Mouse (Mus musculus): ENCODE results near the gene Ipo7. TPM values are rescaled to one million over a fixed set of nuclear protein-coding genes. Genes with fewer than 3 reads are reported as not detected.
A peak's percentile ranks its signal among the peaks of the same experiment; 100 is the strongest.
"Not testable (repeated sequence)": the region's sequence is repeated elsewhere in the genome, so short reads cannot be mapped to it uniquely, and the experiment has no call there.

The Ipo7 gene
- polyA plus RNA-seq, 1 experiment from 2014 or later, result 18.5 TPM

GRCm38 (mm10) chr7:110057723-110058122 lies 39.6 kb downstream of the Ipo7 start:
- not testable (repeated sequence) for H3K27me3 ChIP-seq (replicated peaks; ENCODE audit: control insufficient read depth, insufficient read depth, low read length); H3K27ac ChIP-seq (ENCODE audit: low read depth); H3K9ac ChIP-seq (ENCODE audit: low read length); H3K4me2 ChIP-seq (ENCODE audit: low read length); DNase-seq (ENCODE audit: low spot score); H3K4me3 ChIP-seq (ENCODE audit: low read depth, low read length); ATAC-seq (replicated peaks; ENCODE audit: low FRiP score, low TSS enrichment, low read depth); H3K9me3 ChIP-seq (ENCODE audit: control insufficient read depth, low read length)
- Histone ChIP-seq H3K4me1 (replicated peaks; ENCODE audit: control insufficient read depth, insufficient read depth, low read length) (peaks cover 11% of the 10 kb centered on the region), H3K36me3 (ENCODE audit: control insufficient read depth, insufficient read depth, low read length) (peaks cover 60% of the 10 kb centered on the region)
- WGBS, result 94% methylated on average over 2 of the region's 2 CpGs

- Histone ChIP-seq H3K4me3 (ENCODE audit: low read depth, low read length) (no peak overlapping the region), H3K4me2 (ENCODE audit: low read length) (no peak overlapping the region), H3K9ac (ENCODE audit: low read length) (no peak overlapping the region), H3K4me1 (replicated peaks; ENCODE audit: control insufficient read depth, insufficient read depth, low read length) (peaks cover 15% of the 10 kb centered on the region), H3K27ac (ENCODE audit: low read depth) (no peak overlapping the region), H3K27me3 (replicated peaks; ENCODE audit: control insufficient read depth, insufficient read depth, low read length) (no peaks in the 10 kb centered on the region), H3K9me3 (ENCODE audit: control insufficient read depth, low read length) (no peaks in the 10 kb centered on the region), H3K36me3 (ENCODE audit: control insufficient read depth, insufficient read depth, low read length) (peaks cover 45% of the 10 kb centered on the region)
- DNase-seq (ENCODE audit: low spot score) (no peak), ATAC-seq (replicated peaks; ENCODE audit: low FRiP score, low TSS enrichment, low read depth) (no peak)
- 88% methylated on average over 12 of the region's 12 CpGs for WGBS
Observed at GRCm38 (mm10) chr7:110059092-110059785, 41.2 kb downstream of the Ipo7 start.

- 16% methylated on average over 5 of the region's 5 CpGs for WGBS
- H3K4me3 ChIP-seq (ENCODE audit: low read depth, low read length), result peak overlapping the region; percentile 54
- no peak for DNase-seq (ENCODE audit: low spot score)
Observed at GRCm38 (mm10) chr7:110060106-110060668, 42.1 kb downstream of the Ipo7 start.

GRCm38 (mm10) chr7:110060669-110061198 lies 42.7 kb downstream of the Ipo7 start:
- Histone ChIP-seq H3K9me3 (ENCODE audit: control insufficient read depth, low read length) (no peaks in the 10 kb centered on the region), H3K27ac (ENCODE audit: low read depth) (peak overlapping the region; percentile 100), H3K4me2 (ENCODE audit: low read length) (peak overlapping the region; percentile 87), H3K9ac (ENCODE audit: low read length) (peak overlapping the region; percentile 99), H3K4me3 (ENCODE audit: low read depth, low read length) (peak overlapping the region; percentile 54), H3K36me3 (ENCODE audit: control insufficient read depth, insufficient read depth, low read length) (peaks cover 30% of the 10 kb centered on the region), H3K4me1 (replicated peaks; ENCODE audit: control insufficient read depth, insufficient read depth, low read length) (peaks cover 15% of the 10 kb centered on the region), H3K27me3 (replicated peaks; ENCODE audit: control insufficient read depth, insufficient read depth, low read length) (no peaks in the 10 kb centered on the region)
- ATAC-seq (replicated peaks; ENCODE audit: low FRiP score, low TSS enrichment, low read depth) (no peak; the same call in 1 of the 2 replicates), DNase-seq (ENCODE audit: low spot score) (no peak)
- under 1% methylated on average over 26 of the region's 26 CpGs for WGBS

More at GRCm38 (mm10) chr7:110060106-110060668, 42.1 kb downstream of the Ipo7 start:
- H3K4me2 ChIP-seq (ENCODE audit: low read length), result peak overlapping the region; percentile 87
- ATAC-seq (replicated peaks; ENCODE audit: low FRiP score, low TSS enrichment, low read depth), result no peak
- H3K9me3 ChIP-seq (ENCODE audit: control insufficient read depth, low read length), result no peaks in the 10 kb centered on the region
- H3K36me3 ChIP-seq (ENCODE audit: control insufficient read depth, insufficient read depth, low read length), result peaks cover 35% of the 10 kb centered on the region
- peaks cover 15% of the 10 kb centered on the region for H3K4me1 ChIP-seq (replicated peaks; ENCODE audit: control insufficient read depth, insufficient read depth, low read length)
- H3K27ac ChIP-seq (ENCODE audit: low read depth), result peak overlapping the region; percentile 100
- peak overlapping the region; percentile 99 for H3K9ac ChIP-seq (ENCODE audit: low read length)
- no peaks in the 10 kb centered on the region for H3K27me3 ChIP-seq (replicated peaks; ENCODE audit: control insufficient read depth, insufficient read depth, low read length)

GRCm38 (mm10) chr7:110061199-110061751 lies 43.2 kb downstream of the Ipo7 start, which contains the start of gene Zfp143:
Gene Zfp143, plus strand, starts transcription at chr7:110061217.
- under 1% methylated on average over 34 of the region's 34 CpGs for WGBS

GRCm38 (mm10) chr7:110061752-110062273 lies 43.7 kb downstream of the Ipo7 start:
- Histone ChIP-seq H3K27ac (ENCODE audit: low read depth) (peak overlapping the region; percentile 100), H3K36me3 (ENCODE audit: control insufficient read depth, insufficient read depth, low read length) (peaks cover 21% of the 10 kb centered on the region), H3K9ac (ENCODE audit: low read length) (peak overlapping the region; percentile 96), H3K4me2 (ENCODE audit: low read length) (peak overlapping the region; percentile 76), H3K4me3 (ENCODE audit: low read depth, low read length) (peak overlapping the region; percentile 74), H3K9me3 (ENCODE audit: control insufficient read depth, low read length) (no peaks in the 10 kb centered on the region), H3K27me3 (replicated peaks; ENCODE audit: control insufficient read depth, insufficient read depth, low read length) (no peaks in the 10 kb centered on the region), H3K4me1 (replicated peaks; ENCODE audit: control insufficient read depth, insufficient read depth, low read length) (peaks cover 15% of the 10 kb centered on the region)
- WGBS, result under 1% methylated on average over 47 of the region's 48 CpGs
- no peak for DNase-seq (ENCODE audit: low spot score)
- ATAC-seq (replicated peaks; ENCODE audit: low FRiP score, low TSS enrichment, low read depth), result peak; percentile 88

More at GRCm38 (mm10) chr7:110061199-110061751, 43.2 kb downstream of the Ipo7 start, which contains the start of gene Zfp143:
- H3K9ac ChIP-seq (ENCODE audit: low read length), result peak within 1 kb of the TSS; percentile 99
- peaks cover 25% of the 10 kb centered on the region for H3K36me3 ChIP-seq (ENCODE audit: control insufficient read depth, insufficient read depth, low read length)
- peak; percentile 98 for ATAC-seq (replicated peaks; ENCODE audit: low FRiP score, low TSS enrichment, low read depth)
- peak; percentile 100 for DNase-seq (ENCODE audit: low spot score)
- no peaks in the 10 kb centered on the region for H3K9me3 ChIP-seq (ENCODE audit: control insufficient read depth, low read length)
- peak within 1 kb of the TSS; percentile 100 for H3K27ac ChIP-seq (ENCODE audit: low read depth)
- peak within 1 kb of the TSS; percentile 87 for H3K4me2 ChIP-seq (ENCODE audit: low read length)
- H3K4me3 ChIP-seq (ENCODE audit: low read depth, low read length), result peak within 1 kb of the TSS; percentile 74
- H3K4me1 ChIP-seq (replicated peaks; ENCODE audit: control insufficient read depth, insufficient read depth, low read length), result peaks cover 15% of the 10 kb centered on the region
- H3K27me3 ChIP-seq (replicated peaks; ENCODE audit: control insufficient read depth, insufficient read depth, low read length), result no peaks in the 10 kb centered on the region

DNA sequence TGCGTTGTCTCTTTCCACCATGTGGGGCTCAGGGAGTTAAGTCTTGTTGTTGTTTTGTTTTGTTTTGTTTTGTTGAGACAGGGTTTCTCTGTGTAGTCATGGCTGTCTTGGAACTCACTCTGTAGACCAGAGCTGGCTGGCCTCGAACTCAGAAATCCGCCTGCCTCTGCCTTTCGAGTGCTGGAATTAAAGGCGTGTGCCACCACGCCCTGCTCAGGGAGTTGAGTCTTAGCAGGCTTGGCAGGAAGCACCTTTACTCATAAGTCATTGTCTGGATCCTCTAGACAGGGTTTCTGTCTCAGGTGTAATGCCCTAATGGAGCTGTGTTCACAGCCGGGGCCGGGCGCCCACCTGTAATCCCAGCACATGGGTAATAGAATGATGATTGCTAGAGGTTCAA lies 45.7 kb downstream of the Ipo7 start:
- Histone ChIP-seq H3K9ac (ENCODE audit: low read length) (no peak overlapping the region), H3K4me2 (ENCODE audit: low read length) (no peak overlapping the region), H3K4me3 (ENCODE audit: low read depth, low read length) (no peak overlapping the region), H3K9me3 (ENCODE audit: control insufficient read depth, low read length) (no peaks in the 10 kb centered on the region), H3K36me3 (ENCODE audit: control insufficient read depth, insufficient read depth, low read length) (peaks cover 17% of the 10 kb centered on the region), H3K27me3 (replicated peaks; ENCODE audit: control insufficient read depth, insufficient read depth, low read length) (no peaks in the 10 kb centered on the region), H3K4me1 (replicated peaks; ENCODE audit: control insufficient read depth, insufficient read depth, low read length) (peaks cover 15% of the 10 kb centered on the region), H3K27ac (ENCODE audit: low read depth) (no peak overlapping the region)
- no peak for ATAC-seq (replicated peaks; ENCODE audit: low FRiP score, low TSS enrichment, low read depth)
- no peak for DNase-seq (ENCODE audit: low spot score)
- 97% methylated on average over 9 of the region's 9 CpGs for WGBS

GRCm38 (mm10) chr7:110069070-110069469 lies 51.0 kb downstream of the Ipo7 start:
- no peak overlapping the region for H3K9ac ChIP-seq (ENCODE audit: low read length)
- no peaks in the 10 kb centered on the region for H3K4me1 ChIP-seq (replicated peaks; ENCODE audit: control insufficient read depth, insufficient read depth, low read length)
- DNase-seq (ENCODE audit: low spot score) (no peak), ATAC-seq (replicated peaks; ENCODE audit: low FRiP score, low TSS enrichment, low read depth) (no peak)
- no peak overlapping the region for H3K4me2 ChIP-seq (ENCODE audit: low read length)
- WGBS, result 84% methylated on average over 2 of the region's 2 CpGs
- H3K9me3 ChIP-seq (ENCODE audit: control insufficient read depth, low read length), result no peaks in the 10 kb centered on the region
- no peak overlapping the region for H3K4me3 ChIP-seq (ENCODE audit: low read depth, low read length)
- H3K27ac ChIP-seq (ENCODE audit: low read depth), result no peak overlapping the region
- H3K27me3 ChIP-seq (replicated peaks; ENCODE audit: control insufficient read depth, insufficient read depth, low read length), result no peaks in the 10 kb centered on the region
- H3K36me3 ChIP-seq (ENCODE audit: control insufficient read depth, insufficient read depth, low read length), result peaks cover 50% of the 10 kb centered on the region

Measured in intestine, embryonic 14.5 days (tissue).